Mouse (Mus musculus) lung, embryonic 16.5 days (tissue): Measurements from ENCODE around the gene Eml6. TPM values are rescaled to one million over a fixed set of nuclear protein-coding genes. Genes with fewer than 3 reads are reported as not detected.

ENCODE experiments used
- ATAC-seq: fragments of 200-750 bp; cut with Nextera tagmentation; 2 replicates; pipeline ENCODE4 v1.8.0; 2017; ENCODE audit warnings: low read depth, mild to moderate bottlenecking, moderate library complexity
- H3K27ac ChIP-seq: fragments of 300-500 bp; sonication (generic); 2 replicates; pipeline ENCODE4 v1.5.1; 2014; ENCODE audit warnings: mild to moderate bottlenecking, control low read depth, low read length
- H3K27me3 ChIP-seq: fragments of 300-500 bp; sonication (generic); 2 replicates; pipeline ENCODE4 v1.6.1; 2014; ENCODE audit warnings: low read depth, low read length, mixed read lengths; ENCODE audit not compliant: control insufficient read depth, insufficient read depth
- H3K36me3 ChIP-seq: fragments of 300-500 bp; sonication (generic); 2 replicates; pipeline ENCODE4 v1.6.1; 2014; ENCODE audit warnings: low read length; ENCODE audit not compliant: control insufficient read depth, insufficient read depth
- H3K4me1 ChIP-seq: fragments of 300-500 bp; sonication (generic); replicated peaks from 2 replicates; pipeline ENCODE4 v1.6.1; 2014; ENCODE audit warnings: low read length, mixed read lengths; ENCODE audit not compliant: control insufficient read depth, insufficient read depth
- H3K4me2 ChIP-seq: fragments of 300-500 bp; sonication (generic); 2 replicates; pipeline ENCODE4 v1.6.1; 2014; ENCODE audit warnings: low read depth, low read length, control low read depth
- H3K4me3 ChIP-seq: fragments of 300-500 bp; sonication (generic); 2 replicates; pipeline ENCODE4 v1.5.1; 2014; ENCODE audit warnings: mild to moderate bottlenecking, low read length, control low read depth
- H3K9ac ChIP-seq: fragments of 300-500 bp; sonication (generic); 2 replicates; pipeline ENCODE4 v1.6.1; 2014; ENCODE audit warnings: low read length, control low read depth
- H3K9me3 ChIP-seq: fragments of 300-500 bp; sonication (generic); 2 replicates; pipeline ENCODE4 v1.6.1; 2016; ENCODE audit warnings: low read length; ENCODE audit not compliant: control insufficient read depth
- WGBS: fragments of 180-500 bp; shearing (Covaris S2); extraction: QIAGEN DNeasy Blood & Tissue Kit; methylation state at CpG from one replicate; pipeline ENCODE4 v1.1.7; 2014; 5-methylcytosine and 5-hydroxymethylcytosine counted together
- polyA plus RNA-seq: library from polyadenylated mRNA; unstranded; fragments of >200 nt; fragmentation: Nextera tagmentation; extraction: Ambion mirVana; gene quantifications from 2 replicates; pipeline ENCODE4 v1.2.1, GENCODE M21; 2015

The Eml6 gene
- polyA plus RNA-seq, 1 experiment from 2014 or later = 0.25 TPM

DNA sequence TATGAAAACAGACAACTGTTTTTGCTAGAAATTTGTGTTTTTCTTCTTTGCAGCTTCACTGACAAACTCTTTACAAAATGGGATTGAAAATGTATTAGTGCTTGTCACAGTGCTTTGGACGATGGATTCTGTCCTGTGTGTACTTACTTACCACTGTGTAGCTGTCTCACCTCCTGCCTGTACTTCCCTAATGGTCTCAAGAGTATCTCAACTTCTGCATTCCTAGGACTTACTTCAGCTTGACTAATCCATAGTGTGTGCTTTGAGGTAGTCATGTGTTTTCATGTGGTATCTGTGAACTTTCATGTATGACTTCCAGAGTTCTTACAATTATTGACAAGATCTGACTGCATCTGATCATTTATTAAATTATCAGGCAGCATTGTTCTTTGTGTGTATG, 297.9 kb downstream of the Eml6 start:
- WGBS = 79% methylated on average over 1 of the region's 1 CpGs
- no peak overlapping the region for H3K27ac ChIP-seq
- H3K9me3 ChIP-seq = no peaks in the 10 kb centered on the region
- no peak for ATAC-seq
- no peak overlapping the region for H3K9ac ChIP-seq
- no peaks in the 10 kb centered on the region for H3K4me1 ChIP-seq
- no peak overlapping the region for H3K4me3 ChIP-seq
- H3K36me3 ChIP-seq = no peaks in the 10 kb centered on the region
- H3K4me2 ChIP-seq = no peak overlapping the region
- no peaks in the 10 kb centered on the region for H3K27me3 ChIP-seq

DNA sequence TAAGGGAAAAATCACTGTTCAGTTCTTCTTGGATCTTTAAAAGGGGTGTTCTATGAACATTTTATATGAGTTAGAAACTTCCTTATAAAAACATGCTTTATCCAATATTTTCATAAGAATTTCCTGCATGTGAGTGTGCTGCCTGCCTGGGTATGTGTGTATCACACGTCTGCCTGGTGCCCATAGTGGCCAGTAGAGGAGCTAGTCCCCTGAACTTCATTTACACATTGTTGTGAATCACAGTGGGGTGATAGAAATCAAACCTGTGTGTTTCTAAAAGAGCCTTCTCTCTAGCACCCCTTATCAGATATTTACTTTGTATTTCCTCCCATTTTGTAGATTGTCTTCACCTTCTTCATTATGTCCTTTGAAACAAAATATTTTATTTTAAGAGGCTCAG, 300.2 kb downstream of the Eml6 start:
- Histone ChIP-seq H3K9ac (no peak overlapping the region), H3K27me3 (no peaks in the 10 kb centered on the region), H3K36me3 (no peaks in the 10 kb centered on the region), H3K9me3 (no peaks in the 10 kb centered on the region), H3K27ac (no peak overlapping the region), H3K4me1 (no peaks in the 10 kb centered on the region), H3K4me2 (no peak overlapping the region), H3K4me3 (no peak overlapping the region)
- ATAC-seq = no peak
- 37% methylated on average over 1 of the region's 1 CpGs for WGBS

DNA sequence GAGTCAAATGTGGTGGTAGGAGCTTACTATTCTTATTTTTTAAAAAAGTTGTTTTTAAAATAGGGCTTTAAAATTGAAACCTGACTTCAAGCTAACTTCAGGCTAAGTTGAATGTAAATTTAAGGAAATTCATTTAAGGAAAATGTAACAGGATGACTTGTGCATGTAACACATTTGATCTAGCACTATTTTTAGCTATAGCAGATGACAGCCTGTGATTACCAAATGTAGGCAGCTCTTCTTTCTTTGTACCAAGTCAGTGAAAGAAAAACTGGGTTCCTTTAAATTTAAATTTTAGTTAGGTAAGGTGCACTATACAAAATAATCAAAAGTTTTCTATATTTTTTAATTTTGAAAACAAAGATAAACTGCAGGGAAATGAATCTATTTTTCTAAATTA, 300.7 kb downstream of the Eml6 start:
- Histone ChIP-seq H3K4me3 (no peak overlapping the region), H3K27me3 (no peaks in the 10 kb centered on the region), H3K4me2 (no peak overlapping the region), H3K36me3 (no peaks in the 10 kb centered on the region), H3K9ac (no peak overlapping the region), H3K4me1 (no peaks in the 10 kb centered on the region), H3K9me3 (no peaks in the 10 kb centered on the region), H3K27ac (no peak overlapping the region)
- no peak for ATAC-seq

DNA sequence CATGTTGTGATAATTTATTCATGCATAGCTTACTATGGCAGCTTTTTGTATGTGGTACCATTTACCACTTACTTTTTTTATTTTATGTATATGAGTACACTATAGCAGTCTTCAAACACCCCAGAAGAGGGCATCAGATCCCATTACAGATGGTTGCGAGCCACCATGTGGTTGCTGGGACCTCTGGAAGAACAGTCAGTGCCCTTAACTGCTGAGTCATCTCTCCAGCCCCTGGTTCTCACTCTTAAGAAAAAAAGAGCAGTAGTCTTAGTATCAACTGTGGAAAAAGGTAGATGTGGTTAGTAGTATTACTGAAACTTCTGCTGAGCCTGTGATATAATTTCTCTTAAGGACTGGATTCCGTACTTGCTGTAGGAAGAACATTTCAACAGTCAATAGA, 301.6 kb downstream of the Eml6 start:
- Histone ChIP-seq H3K4me1 (no peaks in the 10 kb centered on the region), H3K9ac (no peak overlapping the region), H3K36me3 (no peaks in the 10 kb centered on the region), H3K4me3 (no peak overlapping the region), H3K4me2 (no peak overlapping the region), H3K9me3 (no peaks in the 10 kb centered on the region), H3K27me3 (no peaks in the 10 kb centered on the region), H3K27ac (no peak overlapping the region)
- WGBS = 93% methylated on average over 2 of the region's 2 CpGs
- no peak for ATAC-seq

DNA sequence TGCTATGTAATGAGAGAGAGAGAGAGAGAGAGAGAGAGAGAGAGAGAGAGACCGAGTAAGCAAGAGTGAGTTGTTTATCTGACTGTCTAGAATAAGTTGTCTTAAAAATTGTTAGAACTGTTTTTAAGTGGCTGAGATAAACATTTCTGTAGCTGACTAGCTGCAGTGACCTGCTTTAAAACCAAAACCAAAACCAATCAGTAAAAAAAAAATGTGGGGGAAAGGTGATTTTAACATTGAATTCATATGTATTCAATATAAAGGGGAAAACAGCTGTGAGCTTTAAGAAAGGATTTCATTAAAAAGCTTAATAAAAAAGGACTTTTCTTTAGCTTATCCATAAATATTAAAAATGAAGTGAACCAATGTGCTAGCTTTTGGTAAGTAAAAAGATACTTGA, 306.2 kb downstream of the Eml6 start:
- H3K36me3 ChIP-seq = no peaks in the 10 kb centered on the region
- H3K4me1 ChIP-seq = peaks cover 5% of the 10 kb centered on the region
- H3K4me3 ChIP-seq = no peak overlapping the region
- no peak overlapping the region for H3K9ac ChIP-seq
- no peak overlapping the region for H3K4me2 ChIP-seq
- 33% methylated on average over 1 of the region's 1 CpGs for WGBS
- no peaks in the 10 kb centered on the region for H3K9me3 ChIP-seq
- no peak for ATAC-seq
- H3K27me3 ChIP-seq = no peaks in the 10 kb centered on the region
- H3K27ac ChIP-seq = no peak overlapping the region

DNA sequence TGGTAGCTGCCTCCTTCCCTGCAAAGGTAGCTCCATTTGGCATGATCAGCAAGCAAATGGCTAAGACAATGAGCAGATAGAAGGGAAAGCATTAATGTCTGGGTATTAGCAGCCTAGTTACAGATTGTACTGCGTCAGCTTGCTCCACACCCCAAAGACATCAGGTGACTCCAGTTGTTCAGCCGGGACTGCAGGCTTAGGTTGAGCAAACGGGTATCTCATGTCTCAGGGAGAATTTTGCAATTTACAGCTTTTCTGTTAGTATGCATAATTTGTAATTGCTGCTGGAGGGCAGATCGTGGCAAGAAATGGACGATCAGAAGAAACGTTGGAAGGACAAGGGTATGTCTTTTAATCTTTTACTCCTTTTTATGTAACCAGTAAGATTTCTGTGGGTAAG, 307.3 kb downstream of the Eml6 start:
- WGBS = 38% methylated on average over 6 of the region's 6 CpGs
- Histone ChIP-seq H3K4me2 (no peak overlapping the region), H3K27ac (peak overlapping the region; percentile 30; the same call in 1 of the 2 replicates), H3K4me3 (no peak overlapping the region), H3K9me3 (no peaks in the 10 kb centered on the region), H3K4me1 (peaks cover 5% of the 10 kb centered on the region), H3K36me3 (no peaks in the 10 kb centered on the region), H3K9ac (no peak overlapping the region), H3K27me3 (no peaks in the 10 kb centered on the region)
- no peak for ATAC-seq

DNA sequence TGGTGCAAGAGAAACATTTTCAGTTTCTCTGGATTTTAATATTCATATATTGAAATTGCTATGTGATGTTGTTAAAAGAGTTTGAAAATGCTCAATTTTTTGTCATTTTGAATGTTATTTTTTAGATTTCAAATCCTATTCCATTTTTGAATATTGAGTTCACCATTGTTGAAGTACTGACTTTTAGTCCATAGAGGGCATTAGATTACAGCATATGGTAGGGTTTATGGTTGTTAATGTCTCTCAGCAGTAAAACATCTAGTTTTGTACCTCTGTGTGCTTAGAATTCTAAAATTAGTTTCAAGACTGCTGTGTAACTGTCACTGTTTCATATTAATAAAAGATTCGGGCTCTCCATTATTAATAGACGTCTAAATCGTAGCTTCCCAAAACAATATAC, 310.3 kb downstream of the Eml6 start:
- Histone ChIP-seq H3K27me3 (no peaks in the 10 kb centered on the region), H3K9ac (no peak overlapping the region), H3K36me3 (no peaks in the 10 kb centered on the region), H3K4me3 (no peak overlapping the region), H3K9me3 (no peaks in the 10 kb centered on the region), H3K4me2 (no peak overlapping the region), H3K27ac (no peak overlapping the region), H3K4me1 (peaks cover 5% of the 10 kb centered on the region)
- 81% methylated on average over 3 of the region's 3 CpGs for WGBS
- no peak for ATAC-seq

DNA sequence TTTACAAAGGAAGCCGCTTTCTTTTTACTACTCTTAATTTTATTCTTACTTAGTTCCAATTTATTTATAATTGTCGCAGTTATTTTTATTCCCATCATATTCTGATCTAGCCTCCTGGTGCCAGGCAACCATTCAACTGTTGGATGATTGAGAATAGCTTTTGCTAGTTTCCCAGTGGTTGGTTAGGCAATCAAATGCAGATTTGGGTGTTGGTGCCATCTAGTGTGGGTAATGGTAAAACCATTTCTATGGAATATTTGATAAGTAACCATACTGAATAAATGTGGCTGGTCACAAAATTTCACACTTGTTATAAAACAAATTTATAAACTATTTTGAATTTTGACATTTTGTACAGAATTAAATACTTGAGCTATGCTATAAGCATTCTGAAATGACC, 311.0 kb downstream of the Eml6 start:
- WGBS = 94% methylated on average over 2 of the region's 2 CpGs
- Histone ChIP-seq H3K4me1 (peaks cover 5% of the 10 kb centered on the region), H3K4me3 (no peak overlapping the region), H3K9me3 (no peaks in the 10 kb centered on the region), H3K27me3 (no peaks in the 10 kb centered on the region), H3K9ac (no peak overlapping the region), H3K27ac (no peak overlapping the region), H3K4me2 (no peak overlapping the region), H3K36me3 (no peaks in the 10 kb centered on the region)
- no peak for ATAC-seq

DNA sequence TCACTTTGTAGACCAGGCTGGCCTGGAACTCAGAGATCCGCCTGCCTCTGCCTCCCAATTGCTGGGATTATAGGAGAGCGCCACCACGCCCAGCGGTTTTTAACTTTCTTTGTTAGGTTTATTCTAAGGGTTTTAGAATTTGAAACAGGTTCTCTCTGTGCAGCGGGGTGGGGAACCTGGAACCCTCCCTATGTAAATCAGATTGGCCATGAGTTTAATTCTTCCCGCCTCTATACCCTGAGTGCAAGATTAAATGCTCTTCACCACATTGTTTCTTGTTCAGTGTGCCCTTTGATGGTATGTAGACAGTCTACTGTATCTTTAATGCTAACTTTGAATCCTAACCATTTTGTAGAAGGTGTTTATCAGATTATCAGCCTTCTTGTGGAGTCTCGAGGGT, 311.7 kb downstream of the Eml6 start:
- H3K9ac ChIP-seq = no peak overlapping the region
- no peak overlapping the region for H3K4me3 ChIP-seq
- H3K4me1 ChIP-seq = peaks cover 5% of the 10 kb centered on the region
- H3K36me3 ChIP-seq = no peaks in the 10 kb centered on the region
- H3K4me2 ChIP-seq = no peak overlapping the region
- no peaks in the 10 kb centered on the region for H3K9me3 ChIP-seq
- no peaks in the 10 kb centered on the region for H3K27me3 ChIP-seq
- no peak overlapping the region for H3K27ac ChIP-seq
- ATAC-seq = no peak
- 89% methylated on average over 7 of the region's 7 CpGs for WGBS

DNA sequence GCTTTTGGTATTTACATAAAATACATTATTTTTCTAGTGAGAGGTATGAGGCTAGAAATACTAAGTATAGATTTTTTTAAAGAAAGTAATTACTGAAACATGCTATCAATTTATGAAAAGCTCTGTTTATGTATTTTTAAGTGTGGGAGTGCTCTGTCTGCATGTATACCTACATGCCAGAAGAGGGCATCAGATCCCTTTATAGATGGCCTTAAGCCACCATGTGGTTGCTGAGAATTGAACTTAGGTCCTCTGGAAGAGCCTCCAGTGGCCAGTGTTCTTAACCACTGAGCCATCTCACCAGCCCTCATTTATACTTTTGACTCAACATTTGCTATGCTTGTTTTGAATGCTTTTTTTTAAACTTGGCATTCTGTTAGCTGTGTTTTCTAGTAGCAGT, 316.3 kb downstream of the Eml6 start:
- Histone ChIP-seq H3K9ac (no peak overlapping the region), H3K4me2 (no peak overlapping the region), H3K4me1 (no peaks in the 10 kb centered on the region; the same call in 1 of the 2 replicates), H3K9me3 (no peaks in the 10 kb centered on the region), H3K27ac (no peak overlapping the region), H3K27me3 (no peaks in the 10 kb centered on the region), H3K36me3 (peaks cover 10% of the 10 kb centered on the region), H3K4me3 (no peak overlapping the region)
- ATAC-seq = no peak
